In genomic region chr5:122454883-122455282, GRCm38 (mm10) we compare ENCODE assay signal across 27 mouse cellular contexts. TPM values are rescaled to one million over a fixed set of nuclear protein-coding genes. Genes with fewer than 3 reads are reported as not detected.
DNase-seq lines count a peak whose midpoint lies in the region; ATAC-seq and TF ChIP-seq lines count a peak whose summit lies in the region.
"Had no signal": no experiment of that assay in that cellular context is flagged by ENCODE, and none has a peak within 500 bp of the region (broad histone marks: within the 10 kb centered on the region; RNA-seq: fewer than 3 reads in every experiment).

No protein-coding gene starts in this region.

- no peak for DNase-seq in cerebellum, adult 2 months
- DNase-seq in cerebellum, postnatal 14 days, result no peak
- no peak for DNase-seq in heart, postnatal 36 days
- DNase-seq in kidney, adult 8-10 months, result no peak
- DNase-seq: cerebellum, adult 18-20 months; cerebellum, postnatal 36 days; embryo, embryonic 11 days; gastrocnemius, postnatal 36 days; kidney, adult 2 months; kidney, postnatal 25 days; layer of hippocampus, adult 9-11 months; liver, embryonic 13.5 days; lung, postnatal 4 days; thymus, adult 18-20 months; thymus, postnatal 4 days had no signal

- H3K27me3 ChIP-seq in cerebellum, adult 2 months (ENCODE audit: control insufficient read depth, insufficient read depth, low read length), result no peaks in the 10 kb centered on the region
- H3K27me3 ChIP-seq in heart, embryonic 15.5 days, result no peaks in the 10 kb centered on the region
- H3K27me3 ChIP-seq in kidney, embryonic 16.5 days (ENCODE audit: insufficient read depth, low read length), result no peaks in the 10 kb centered on the region
- H3K27me3 ChIP-seq in E14TG2a.4 (ENCODE audit: insufficient read depth, low read length), result no peaks in the 10 kb centered on the region
- H3K27me3 ChIP-seq: embryonic facial prominence, embryonic 13.5 days; forebrain, embryonic 12.5 days; limb, embryonic 13.5 days; liver, embryonic 13.5 days; lung, embryonic 15.5 days; Patski had no signal

- no peak for TF ChIP-seq POLR2A in cerebellum, adult 2 months (IDR thresholded peaks at IDR 0.05; ENCODE audit: borderline replicate concordance, insufficient read depth, low read length)

- H3K27ac ChIP-seq in cerebellum, adult 2 months (ENCODE audit: insufficient read depth, low read length), result peak overlapping the region; percentile 42; the same call in 1 of the 2 replicates
- H3K27ac ChIP-seq in heart, embryonic 15.5 days, result peak overlapping the region; percentile 63
- H3K27ac ChIP-seq in kidney, embryonic 16.5 days (ENCODE audit: low read length), result no peak overlapping the region
- H3K27ac ChIP-seq: forebrain, embryonic 12.5 days; limb, embryonic 13.5 days; liver, embryonic 13.5 days; lung, embryonic 15.5 days had no signal

- H3K4me3 ChIP-seq in cerebellum, adult 2 months (replicated peaks; ENCODE audit: insufficient read depth, low read depth, low read length), result no peak overlapping the region
- no peak overlapping the region for H3K4me3 ChIP-seq in heart, embryonic 15.5 days
- no peak overlapping the region for H3K4me3 ChIP-seq in kidney, embryonic 16.5 days (ENCODE audit: low read length)
- peak overlapping the region; percentile 20; the same call in 1 of the 2 replicates for H3K4me3 ChIP-seq in E14TG2a.4 (replicated peaks; ENCODE audit: low read length)
- H3K4me3 ChIP-seq: embryonic facial prominence, embryonic 13.5 days; erythroblast, embryonic 14.5 days; forebrain, embryonic 12.5 days; limb, embryonic 13.5 days; liver, embryonic 13.5 days; lung, embryonic 15.5 days had no signal

- no peak overlapping the region for H3K4me2 ChIP-seq in heart, embryonic 15.5 days
- H3K4me2 ChIP-seq in kidney, embryonic 16.5 days (replicated peaks; ENCODE audit: low read depth, low read length), result no peak overlapping the region
- H3K4me2 ChIP-seq: embryonic facial prominence, embryonic 13.5 days; forebrain, embryonic 12.5 days; limb, embryonic 13.5 days; liver, embryonic 13.5 days; lung, embryonic 15.5 days had no signal

- ATAC-seq in heart, embryonic 15.5 days (replicated peaks; ENCODE audit: insufficient number of reproducible peaks, insufficient read depth, low FRiP score, low read depth), result no peak
- peak; percentile 55; the same call in 1 of the 2 replicates for ATAC-seq in kidney, embryonic 16.5 days (ENCODE audit: low FRiP score, low TSS enrichment)
- no peak for ATAC-seq in megakaryocyte progenitor cell, adult 5-6 weeks (replicated peaks; ENCODE audit: poor library complexity)
- ATAC-seq: midbrain, embryonic 16.5 days; Patski had no signal

- intact Hi-C loops in heart, postnatal 36 days (cut with DNase I), result no loop called here

- H3K4me1 ChIP-seq in cerebellum, adult 2 months (ENCODE audit: control insufficient read depth, insufficient read depth, low read length), result peaks cover 34% of the 10 kb centered on the region
- peaks cover 36% of the 10 kb centered on the region for H3K4me1 ChIP-seq in heart, embryonic 15.5 days (replicated peaks)
- H3K4me1 ChIP-seq in kidney, embryonic 16.5 days (ENCODE audit: insufficient read depth, low read length), result no peaks in the 10 kb centered on the region
- H3K4me1 ChIP-seq in E14TG2a.4 (replicated peaks; ENCODE audit: low read depth, low read length), result peaks cover 94% of the 10 kb centered on the region
- H3K4me1 ChIP-seq: embryonic facial prominence, embryonic 13.5 days; forebrain, embryonic 12.5 days; limb, embryonic 13.5 days; lung, embryonic 15.5 days had no signal

- 90% methylated on average over 3 of the region's 3 CpGs for WGBS in cerebellum, adult 2 months
- 91% methylated on average over 3 of the region's 3 CpGs for WGBS in heart, embryonic 15.5 days
- WGBS in kidney, embryonic 16.5 days, result 98% methylated on average over 3 of the region's 3 CpGs

- peaks cover 78% of the 10 kb centered on the region for H3K36me3 ChIP-seq in heart, embryonic 15.5 days
- peaks cover 67% of the 10 kb centered on the region for H3K36me3 ChIP-seq in kidney, embryonic 16.5 days (ENCODE audit: insufficient read depth, low read length)
- peaks cover 97% of the 10 kb centered on the region for H3K36me3 ChIP-seq in E14TG2a.4 (ENCODE audit: insufficient read depth, low read length)

- no peaks in the 10 kb centered on the region for H3K9me3 ChIP-seq in heart, embryonic 15.5 days (replicated peaks)
- H3K9me3 ChIP-seq in kidney, embryonic 16.5 days (ENCODE audit: low read length), result no peaks in the 10 kb centered on the region
- H3K9me3 ChIP-seq in E14TG2a.4 (ENCODE audit: low read length), result no peaks in the 10 kb centered on the region
- H3K9me3 ChIP-seq: embryonic facial prominence, embryonic 13.5 days; forebrain, embryonic 12.5 days; G1E; limb, embryonic 13.5 days; liver, embryonic 13.5 days; lung, embryonic 15.5 days had no signal

- no peak for TF ChIP-seq CTCF in cerebellum, adult 2 months (IDR thresholded peaks at IDR 0.05; ENCODE audit: borderline replicate concordance, insufficient read depth, low read depth, low read length)
- no peak for TF ChIP-seq CTCF in E14TG2a.4 (conservative IDR thresholded peaks at IDR 0.05; ENCODE audit: low read length)

- H3K9ac ChIP-seq in heart, embryonic 15.5 days, result no peak overlapping the region
- no peak overlapping the region; the same call in 1 of the 2 replicates for H3K9ac ChIP-seq in kidney, embryonic 16.5 days (replicated peaks; ENCODE audit: low read length)
- H3K9ac ChIP-seq: embryonic facial prominence, embryonic 13.5 days; forebrain, embryonic 12.5 days; limb, embryonic 13.5 days; liver, embryonic 13.5 days; lung, embryonic 15.5 days had no signal

RNA-seq across cellular contexts. Expression of gene Anapc7, which starts 33.4 kb away (rescaled TPM):
- polyA plus RNA-seq in cerebellum, adult 2 months (2012; rRNA removed), result 36.0 and 38.0 TPM in 2 replicates
- polyA plus RNA-seq in heart, embryonic 15.5 days (2015; fragmentation: Nextera tagmentation; extraction: Ambion mirVana), result 30.2 and 38.5 TPM in 2 replicates
- 10 to 100 TPM; 31.7 to 35.1 TPM for total RNA-seq in heart, postnatal 36 days (2021)
- polyA plus RNA-seq in kidney, embryonic 16.5 days (2015; fragmentation: Nextera tagmentation; extraction: Ambion mirVana), result 56.5 and 56.8 TPM in 2 replicates
- total RNA-seq in megakaryocyte progenitor cell, adult 5-6 weeks (2015), result 16.5 and 18.2 TPM in 2 replicates
- 23.0 and 31.8 TPM in 2 replicates for total RNA-seq in megakaryocyte progenitor cell, adult 5-6 weeks (2017)

RNA-seq across cellular contexts. Expression of gene Atp2a2, which starts 47.1 kb away (rescaled TPM):
- 422 and 482 TPM in 2 replicates for polyA plus RNA-seq in cerebellum, adult 2 months (2012; rRNA removed)
- polyA plus RNA-seq in heart, embryonic 15.5 days (2015; fragmentation: Nextera tagmentation; extraction: Ambion mirVana), result 288 and 291 TPM in 2 replicates
- over 10,000 TPM; 11,843 to 11,873 TPM for total RNA-seq in heart, postnatal 36 days (2021)
- polyA plus RNA-seq in kidney, embryonic 16.5 days (2015; fragmentation: Nextera tagmentation; extraction: Ambion mirVana), result 33.6 and 35.0 TPM in 2 replicates
- 72.8 and 78.3 TPM in 2 replicates for total RNA-seq in megakaryocyte progenitor cell, adult 5-6 weeks (2015)
- 98.4 and 99.1 TPM in 2 replicates for total RNA-seq in megakaryocyte progenitor cell, adult 5-6 weeks (2017)
